Mouse (Mus musculus): Measurements from ENCODE around the gene C1qtnf5.

- no peak for TF ChIP-seq CTCF (IDR thresholded peaks at IDR 0.05; ENCODE audit: insufficient read depth, low read length)
- no peak for TF ChIP-seq POLR2A (IDR thresholded peaks at IDR 0.05; ENCODE audit: borderline replicate concordance, extremely low read depth, low read depth, low read length)
Measured at GRCm38 (mm10) chr9:44116182-44116581, 9.1 kb downstream of the C1qtnf5 start.
